Mouse (Mus musculus) neural tube, embryonic 13.5 days (tissue): ENCODE results near the gene Pcgf1. TPM values are rescaled to one million over a fixed set of nuclear protein-coding genes. Genes with fewer than 3 reads are reported as not detected.

Source experiments
- ATAC-seq: fragments of 200-750 bp; cut with Nextera tagmentation; 2 replicates; pipeline ENCODE4 v1.8.0; 2017; ENCODE audit warnings: low read depth, mild to moderate bottlenecking, moderate TSS enrichment, moderate library complexity
- H3K27ac ChIP-seq: fragments of 300-500 bp; sonication (generic); replicated peaks from 2 replicates; pipeline ENCODE4 v1.5.1; 2015; ENCODE audit warnings: moderate library complexity, mild to moderate bottlenecking, inconsistent platforms
- H3K27me3 ChIP-seq: fragments of 300-500 bp; sonication (generic); 2 replicates; pipeline ENCODE4 v1.6.1; 2015; ENCODE audit warnings: mild to moderate bottlenecking, inconsistent platforms
- H3K36me3 ChIP-seq: fragments of 300-500 bp; sonication (generic); 2 replicates; pipeline ENCODE4 v1.6.1; 2015; ENCODE audit warnings: mild to moderate bottlenecking, inconsistent platforms
- H3K4me1 ChIP-seq: fragments of 300-500 bp; sonication (generic); replicated peaks from 2 replicates; pipeline ENCODE4 v1.6.1; 2015; ENCODE audit warnings: inconsistent platforms
- H3K4me2 ChIP-seq: fragments of 300-500 bp; sonication (generic); 2 replicates; pipeline ENCODE4 v1.6.1; 2015; ENCODE audit warnings: inconsistent platforms, mild to moderate bottlenecking, moderate library complexity
- H3K4me3 ChIP-seq: fragments of 300-500 bp; sonication (generic); 2 replicates; pipeline ENCODE4 v1.5.1; 2015; ENCODE audit warnings: mild to moderate bottlenecking, inconsistent platforms
- H3K9ac ChIP-seq: fragments of 300-500 bp; sonication (generic); 2 replicates; pipeline ENCODE4 v1.6.1; 2015; ENCODE audit warnings: moderate library complexity, mild to moderate bottlenecking, inconsistent platforms
- H3K9me3 ChIP-seq: fragments of 300-500 bp; sonication (generic); 2 replicates; pipeline ENCODE4 v1.6.1; 2016; ENCODE audit warnings: inconsistent platforms
- WGBS: fragments of 180-500 bp; shearing (Covaris S2); methylation state at CpG from one replicate; pipeline ENCODE4 v1.1.7; 2015; 5-methylcytosine and 5-hydroxymethylcytosine counted together
- polyA plus RNA-seq: library from polyadenylated mRNA; unstranded; fragments of >200 nt; fragmentation: Nextera tagmentation; extraction: Ambion mirVana; gene quantifications from 2 replicates; pipeline ENCODE4 v1.2.1, GENCODE M21; 2015

Pcgf1 gene
- 55.2 and 55.4 TPM in 2 replicates for polyA plus RNA-seq

DNA sequence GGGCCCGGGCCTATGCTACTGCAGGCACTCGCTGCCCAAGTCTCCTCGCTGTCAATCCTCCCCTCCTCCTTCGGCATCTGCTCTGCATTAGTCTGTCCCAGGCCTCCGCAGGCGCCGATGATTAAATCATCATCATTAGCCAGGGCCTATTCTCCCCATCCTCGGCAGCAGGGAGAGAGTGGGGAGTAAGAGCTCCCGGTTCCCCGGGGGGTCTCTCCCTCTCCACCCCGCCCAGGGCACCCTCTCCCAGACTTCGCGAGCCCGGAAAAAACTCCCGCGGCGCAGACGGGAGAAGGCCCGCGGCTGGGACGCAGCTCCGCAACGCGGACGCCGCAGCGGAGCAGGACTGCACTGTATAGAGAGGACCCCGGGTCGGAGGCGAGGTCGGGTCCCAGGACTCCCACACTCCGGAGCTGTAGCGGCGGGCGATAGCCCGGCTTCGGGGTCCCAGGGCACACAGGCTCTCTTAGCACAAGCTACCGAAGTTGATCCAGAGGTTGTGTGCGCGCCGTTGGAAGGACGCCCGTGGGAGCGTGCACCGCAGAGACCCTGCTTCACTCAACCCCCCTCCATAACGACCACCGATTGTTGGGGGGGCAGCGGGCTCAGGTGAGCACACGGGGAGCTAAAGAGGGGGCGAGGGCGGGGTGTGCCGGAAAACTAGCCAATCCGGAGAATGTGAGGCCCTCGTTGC lies at the start of gene Pcgf1:
Pcgf1 (plus strand) TSS at position 240 of the 694 bp plus-strand sequence.
- peak; percentile 94 for ATAC-seq
- peak within 1 kb of the TSS; percentile 89 for H3K4me2 ChIP-seq
- peak within 1 kb of the TSS; percentile 83 for H3K9ac ChIP-seq
- H3K36me3 ChIP-seq = peaks cover 22% of the 10 kb centered on the region
- under 1% methylated on average over 54 of the region's 54 CpGs for WGBS
- peak within 1 kb of the TSS; percentile 95 for H3K27ac ChIP-seq
- no peaks in the 10 kb centered on the region for H3K9me3 ChIP-seq
- peaks cover 55% of the 10 kb centered on the region for H3K27me3 ChIP-seq
- H3K4me1 ChIP-seq = peaks cover 21% of the 10 kb centered on the region
- peak within 1 kb of the TSS; percentile 73 for H3K4me3 ChIP-seq

DNA sequence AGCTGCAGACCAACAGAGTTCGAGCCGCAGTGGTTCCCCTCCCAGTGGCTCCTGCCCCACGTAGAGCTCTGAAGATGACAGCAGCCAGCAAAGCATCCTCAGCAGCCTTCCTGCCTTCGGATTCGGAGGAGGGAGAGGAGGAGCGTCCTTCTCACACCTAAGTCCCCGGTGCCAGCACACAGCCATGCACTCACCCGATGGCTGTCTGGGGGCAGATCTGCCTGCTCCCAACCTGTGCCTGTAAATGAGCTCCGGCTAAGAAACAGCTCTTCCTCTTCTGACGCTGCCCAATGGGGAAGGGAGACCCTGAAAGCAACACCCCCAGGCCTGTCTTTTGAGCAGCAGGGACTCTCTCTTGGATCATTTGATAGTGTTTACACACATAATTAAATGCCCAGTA lies 47.9 kb upstream of the Pcgf1 start:
- Histone ChIP-seq H3K36me3 (no peaks in the 10 kb centered on the region), H3K4me3 (no peak overlapping the region), H3K9ac (no peak overlapping the region), H3K9me3 (no peaks in the 10 kb centered on the region), H3K27ac (no peak overlapping the region), H3K4me1 (peaks cover 22% of the 10 kb centered on the region), H3K27me3 (peaks cover 52% of the 10 kb centered on the region), H3K4me2 (no peak overlapping the region)
- no peak for ATAC-seq
- 23% methylated on average over 10 of the region's 10 CpGs for WGBS

GRCm38 (mm10) chr6:83031111-83031510 lies 46.6 kb upstream of the Pcgf1 start:
- H3K9me3 ChIP-seq = no peaks in the 10 kb centered on the region
- no peaks in the 10 kb centered on the region for H3K36me3 ChIP-seq
- no peak overlapping the region for H3K27ac ChIP-seq
- no peak overlapping the region for H3K4me3 ChIP-seq
- H3K4me2 ChIP-seq = no peak overlapping the region
- peaks cover 59% of the 10 kb centered on the region for H3K27me3 ChIP-seq
- WGBS = 67% methylated on average over 7 of the region's 7 CpGs
- no peak for ATAC-seq
- no peak overlapping the region for H3K9ac ChIP-seq
- H3K4me1 ChIP-seq = peaks cover 22% of the 10 kb centered on the region

GRCm38 (mm10) chr6:83031921-83032590 lies 45.6 kb upstream of the Pcgf1 start:
- ATAC-seq = no peak
- Histone ChIP-seq H3K27me3 (peaks cover 62% of the 10 kb centered on the region), H3K27ac (no peak overlapping the region), H3K9ac (peak overlapping the region; percentile 65; the same call in 1 of the 2 replicates), H3K9me3 (no peaks in the 10 kb centered on the region), H3K4me2 (peak overlapping the region; percentile 82), H3K36me3 (no peaks in the 10 kb centered on the region), H3K4me3 (peak overlapping the region; percentile 46), H3K4me1 (peaks cover 22% of the 10 kb centered on the region)
- 19% methylated on average over 18 of the region's 18 CpGs for WGBS

DNA sequence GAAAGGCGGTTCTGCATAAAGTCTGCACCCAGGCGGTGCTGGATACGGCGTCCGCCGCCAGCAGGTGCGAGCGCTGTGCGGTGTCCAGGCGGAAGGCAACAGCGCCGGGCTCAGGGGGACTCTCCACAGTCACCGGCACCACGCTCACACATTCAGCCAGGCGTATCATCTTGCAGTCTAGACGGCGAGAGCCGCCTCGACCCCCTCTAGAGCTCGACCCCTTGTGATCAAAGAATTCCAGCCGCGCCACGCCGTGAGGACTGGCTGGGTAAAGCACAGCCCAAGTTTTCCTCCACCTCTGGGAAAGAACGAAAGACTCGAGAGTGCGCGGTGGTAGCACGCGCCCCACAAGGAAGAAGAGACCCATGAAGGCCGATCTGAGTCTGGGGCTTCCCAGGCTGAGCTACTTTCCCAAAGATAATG lies 44.9 kb upstream of the Pcgf1 start:
- Histone ChIP-seq H3K27me3 (peaks cover 62% of the 10 kb centered on the region), H3K4me3 (peak overlapping the region; percentile 46), H3K36me3 (no peaks in the 10 kb centered on the region), H3K9me3 (no peaks in the 10 kb centered on the region), H3K4me1 (peaks cover 22% of the 10 kb centered on the region), H3K27ac (no peak overlapping the region), H3K4me2 (peak overlapping the region; percentile 82), H3K9ac (peak overlapping the region; percentile 65)
- under 1% methylated on average over 31 of the region's 31 CpGs for WGBS
- peak; percentile 44 for ATAC-seq

DNA sequence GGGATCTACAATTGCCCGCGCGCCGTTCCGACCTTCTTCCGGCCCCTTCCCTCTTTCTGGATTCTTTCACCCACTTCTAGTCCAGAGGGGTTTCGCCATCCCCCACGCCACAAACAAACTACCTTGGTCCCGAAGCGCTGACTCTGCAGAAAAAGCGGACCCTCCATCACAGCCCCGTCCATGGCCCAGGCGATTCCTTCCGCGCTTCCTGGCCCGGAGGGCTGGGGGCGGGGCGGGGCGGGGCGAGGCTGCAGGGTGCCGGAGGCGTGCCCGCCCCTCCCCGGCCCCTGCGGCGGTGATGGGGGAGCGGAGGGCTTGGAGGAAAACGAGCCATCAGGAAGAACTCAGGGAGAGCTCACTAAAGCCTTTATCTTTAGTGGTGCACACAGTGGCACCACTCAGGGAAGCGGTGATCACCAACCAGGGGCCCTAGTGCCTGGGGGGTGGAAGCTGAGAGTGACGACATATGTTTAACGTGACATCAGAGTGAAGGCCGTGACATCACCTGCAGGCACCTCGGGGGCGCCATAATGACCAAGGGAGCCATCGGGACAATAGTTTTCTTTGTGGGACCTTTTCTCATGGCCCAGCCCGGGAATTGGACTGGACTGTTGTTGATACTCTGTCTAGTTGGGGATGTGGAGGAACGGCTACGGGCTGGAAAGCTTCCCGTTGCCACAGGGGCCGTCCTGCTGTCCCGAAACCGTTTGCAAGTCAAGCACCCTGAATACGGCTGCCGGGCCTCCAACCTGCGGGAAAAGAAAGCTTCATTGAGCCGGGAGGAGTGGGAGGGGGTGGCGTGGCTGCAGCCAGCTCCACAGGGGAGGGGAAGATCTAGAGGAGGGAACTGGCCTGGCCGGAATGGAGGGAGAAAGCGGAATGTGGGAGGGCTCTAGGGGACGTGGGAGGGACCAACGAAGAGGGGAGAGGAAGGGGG lies 44.2 kb upstream of the Pcgf1 start, which contains the start of the genes Dok1 and Loxl3:
Dok1 (minus strand) TSS at position 223 of the 937 bp plus-strand sequence.
Loxl3 (plus strand) TSS at position 925 of the 937 bp plus-strand sequence.
- no peaks in the 10 kb centered on the region for H3K36me3 ChIP-seq
- H3K27ac ChIP-seq = peak within 1 kb of the TSS; percentile 29
- H3K4me1 ChIP-seq = peaks cover 29% of the 10 kb centered on the region
- WGBS = under 1% methylated on average over 51 of the region's 51 CpGs
- H3K4me3 ChIP-seq = peak within 1 kb of the TSS; percentile 46
- H3K9me3 ChIP-seq = no peaks in the 10 kb centered on the region
- H3K27me3 ChIP-seq = peaks cover 62% of the 10 kb centered on the region
- peak within 1 kb of the TSS; percentile 82 for H3K4me2 ChIP-seq
- H3K9ac ChIP-seq = peak within 1 kb of the TSS; percentile 65
- peak; percentile 66 for ATAC-seq

- WGBS = 15% methylated on average over 5 of the region's 5 CpGs
- no peak for ATAC-seq
Measured at GRCm38 (mm10) chr6:83034463-83035055, 43.1 kb upstream of the Pcgf1 start.

GRCm38 (mm10) chr6:83037188-83037587 lies 40.5 kb upstream of the Pcgf1 start:
- Histone ChIP-seq H3K4me2 (no peak overlapping the region), H3K4me3 (no peak overlapping the region), H3K36me3 (no peaks in the 10 kb centered on the region), H3K27me3 (peaks cover 33% of the 10 kb centered on the region), H3K9me3 (no peaks in the 10 kb centered on the region), H3K9ac (no peak overlapping the region), H3K4me1 (peaks cover 30% of the 10 kb centered on the region), H3K27ac (no peak overlapping the region)
- ATAC-seq = no peak
- WGBS = 82% methylated on average over 8 of the region's 8 CpGs

More at GRCm38 (mm10) chr6:83034463-83035055, 43.1 kb upstream of the Pcgf1 start:
- Histone ChIP-seq H3K9me3 (no peaks in the 10 kb centered on the region), H3K4me1 (peaks cover 34% of the 10 kb centered on the region), H3K9ac (peak overlapping the region; percentile 65), H3K27me3 (peaks cover 58% of the 10 kb centered on the region), H3K4me2 (peak overlapping the region; percentile 82), H3K27ac (peak overlapping the region; percentile 29; the same call in 1 of the 2 replicates), H3K4me3 (peak overlapping the region; percentile 46), H3K36me3 (no peaks in the 10 kb centered on the region)

DNA sequence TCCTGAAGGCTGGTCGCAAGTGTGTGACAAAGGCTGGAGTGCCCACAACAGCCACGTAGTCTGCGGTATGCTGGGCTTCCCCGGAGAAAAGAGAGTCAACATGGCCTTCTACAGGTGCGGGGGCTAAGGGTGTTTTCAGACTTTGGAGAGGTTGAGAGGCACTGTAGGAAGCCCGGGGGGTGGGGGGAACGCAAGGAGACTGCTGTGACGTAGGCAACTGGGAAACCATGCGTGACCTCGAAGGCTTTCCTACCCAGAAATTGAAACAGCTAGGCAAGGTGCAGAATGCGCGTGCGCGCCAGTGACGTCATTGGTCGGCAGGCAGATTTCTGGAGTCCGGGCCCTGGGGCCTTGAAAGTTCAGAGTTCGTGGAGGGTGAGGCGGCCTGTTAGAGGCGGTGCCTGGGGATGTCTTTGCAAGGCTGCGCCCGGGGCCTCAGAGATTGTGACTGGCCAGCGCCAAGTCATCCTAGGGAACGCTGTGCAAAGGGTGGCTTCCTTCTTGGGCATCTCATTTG lies 39.1 kb upstream of the Pcgf1 start:
- WGBS = 10% methylated on average over 24 of the region's 24 CpGs
- Histone ChIP-seq H3K9ac (peak overlapping the region; percentile 61), H3K4me2 (peak overlapping the region; percentile 58), H3K4me1 (peaks cover 17% of the 10 kb centered on the region), H3K9me3 (no peaks in the 10 kb centered on the region), H3K4me3 (peak overlapping the region; percentile 32), H3K27me3 (peaks cover 21% of the 10 kb centered on the region), H3K36me3 (no peaks in the 10 kb centered on the region), H3K27ac (peak overlapping the region; percentile 42; the same call in 1 of the 2 replicates)
- peak; percentile 57 for ATAC-seq

DNA sequence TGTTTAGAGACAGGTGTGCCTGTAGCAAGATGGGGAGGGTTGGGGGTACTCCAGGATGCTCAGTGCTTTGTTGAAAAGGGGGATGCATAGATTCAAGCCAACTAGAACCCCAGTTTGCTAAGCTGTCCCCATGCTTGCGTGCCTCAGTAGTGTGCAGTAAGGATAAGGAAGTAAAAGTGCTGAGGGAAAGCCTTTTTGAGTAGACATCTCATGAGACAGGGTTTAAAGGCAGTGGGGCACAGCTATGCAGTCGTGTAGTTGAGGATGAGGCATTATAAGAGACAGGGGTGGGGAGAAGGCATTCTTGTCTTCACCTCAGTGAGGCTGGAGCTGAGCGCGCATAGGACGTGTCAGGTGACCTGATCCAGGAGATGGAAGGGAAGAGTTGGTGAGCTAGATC lies 37.1 kb upstream of the Pcgf1 start:
- ATAC-seq = no peak
- 82% methylated on average over 5 of the region's 5 CpGs for WGBS

DNA sequence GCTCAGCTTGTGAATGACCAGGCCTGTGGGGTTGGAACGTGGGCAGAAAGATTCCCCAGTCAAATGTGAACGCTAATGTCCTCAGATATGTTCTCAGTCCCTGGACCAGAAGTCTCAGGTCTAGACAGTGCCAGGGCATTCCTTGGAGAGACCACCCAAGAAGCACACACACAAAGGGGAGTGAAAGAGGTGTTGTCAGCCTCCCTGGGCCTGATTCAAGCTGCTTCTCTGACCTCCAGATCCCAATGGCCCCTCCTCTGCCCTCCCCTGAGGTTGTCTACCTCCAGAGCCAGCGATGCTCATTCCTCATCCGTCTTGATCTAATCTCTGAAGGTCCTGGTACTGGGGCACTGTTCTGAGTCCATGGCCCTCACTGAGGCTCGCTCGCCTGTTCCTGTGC lies 34.1 kb upstream of the Pcgf1 start:
- Histone ChIP-seq H3K4me1 (peaks cover 4% of the 10 kb centered on the region), H3K27ac (no peak overlapping the region), H3K4me3 (no peak overlapping the region), H3K36me3 (no peaks in the 10 kb centered on the region), H3K4me2 (no peak overlapping the region), H3K27me3 (no peaks in the 10 kb centered on the region), H3K9me3 (no peaks in the 10 kb centered on the region), H3K9ac (no peak overlapping the region)
- 75% methylated on average over 6 of the region's 6 CpGs for WGBS
- no peak for ATAC-seq

More for the DNA sequence above, 37.1 kb upstream of the Pcgf1 start:
- no peak overlapping the region for H3K9ac ChIP-seq
- no peak overlapping the region for H3K27ac ChIP-seq
- no peak overlapping the region for H3K4me3 ChIP-seq
- peaks cover 12% of the 10 kb centered on the region for H3K4me1 ChIP-seq
- no peaks in the 10 kb centered on the region for H3K9me3 ChIP-seq
- no peak overlapping the region for H3K4me2 ChIP-seq
- peaks cover 7% of the 10 kb centered on the region; the same call in 1 of the 2 replicates for H3K27me3 ChIP-seq
- H3K36me3 ChIP-seq = no peaks in the 10 kb centered on the region
